Mouse (Mus musculus) embryonic facial prominence, embryonic 11.5 days (tissue): ENCODE data around the gene Txk. TPM values are rescaled to one million over a fixed set of nuclear protein-coding genes. Genes with fewer than 3 reads are reported as not detected.
A peak's percentile ranks its signal among the peaks of the same experiment; 100 is the strongest.

Experiments
- ATAC-seq: fragments of 200-750 bp; cut with Nextera tagmentation; replicated peaks from 2 replicates; pipeline ENCODE4 v1.8.0; 2017; ENCODE audit warnings: low read depth; ENCODE audit not compliant: insufficient number of reproducible peaks, low FRiP score, low TSS enrichment
- DNase-seq: peaks from one replicate; pipeline ENCODE4 v3.0.0-alpha.2; 2015; ENCODE audit warnings: low spot score
- H3K27ac ChIP-seq: fragments of 300-500 bp; sonication (generic); replicated peaks from 2 replicates; pipeline ENCODE4 v1.5.1; 2014; ENCODE audit warnings: mild to moderate bottlenecking, low read depth, low read length, control low read depth
- H3K27me3 ChIP-seq: fragments of 300-500 bp; sonication (generic); 2 replicates; pipeline ENCODE4 v1.6.1; 2014; ENCODE audit warnings: mild to moderate bottlenecking, low read length, moderate library complexity, mixed read lengths; ENCODE audit not compliant: control insufficient read depth, insufficient read depth
- H3K36me3 ChIP-seq: fragments of 300-500 bp; sonication (generic); replicated peaks from 2 replicates; pipeline ENCODE4 v1.6.1; 2014; ENCODE audit warnings: low read depth, mild to moderate bottlenecking, low read length, moderate library complexity, mixed read lengths; ENCODE audit not compliant: control insufficient read depth, insufficient read depth
- H3K4me1 ChIP-seq: fragments of 300-500 bp; sonication (generic); 2 replicates; pipeline ENCODE4 v1.6.1; 2014; ENCODE audit warnings: low read length, mixed read lengths; ENCODE audit not compliant: control insufficient read depth, insufficient read depth
- H3K4me2 ChIP-seq: fragments of 300-500 bp; sonication (generic); 2 replicates; pipeline ENCODE4 v1.6.1; 2014; ENCODE audit warnings: low read depth, mild to moderate bottlenecking, control low read depth, low read length, moderate library complexity
- H3K4me3 ChIP-seq: fragments of 300-500 bp; sonication (generic); 2 replicates; pipeline ENCODE4 v1.5.1; 2014; ENCODE audit warnings: low read depth, low read length, control low read depth
- H3K9ac ChIP-seq: fragments of 300-500 bp; sonication (generic); replicated peaks from 2 replicates; pipeline ENCODE4 v1.6.1; 2014; ENCODE audit warnings: mild to moderate bottlenecking, control low read depth, low read length
- H3K9me3 ChIP-seq: fragments of 300-500 bp; sonication (generic); replicated peaks from 2 replicates; pipeline ENCODE4 v1.6.1; 2016; ENCODE audit warnings: mild to moderate bottlenecking, low read length, inconsistent platforms, mixed read lengths; ENCODE audit not compliant: control insufficient read depth
- WGBS: fragments of 180-500 bp; shearing (Covaris S2); extraction: QIAGEN DNeasy Blood & Tissue Kit; methylation state at CpG from one replicate; pipeline ENCODE4 v1.1.7; 2014; 5-methylcytosine and 5-hydroxymethylcytosine counted together
- polyA plus RNA-seq: library from polyadenylated mRNA; unstranded; fragments of >200 nt; fragmentation: Nextera tagmentation; extraction: Ambion mirVana; gene quantifications from 2 replicates; pipeline ENCODE4 v1.2.1, GENCODE M21; 2014

Gene Txk
- polyA plus RNA-seq, 1 experiment from 2014 or later: 0.13 TPM

DNA sequence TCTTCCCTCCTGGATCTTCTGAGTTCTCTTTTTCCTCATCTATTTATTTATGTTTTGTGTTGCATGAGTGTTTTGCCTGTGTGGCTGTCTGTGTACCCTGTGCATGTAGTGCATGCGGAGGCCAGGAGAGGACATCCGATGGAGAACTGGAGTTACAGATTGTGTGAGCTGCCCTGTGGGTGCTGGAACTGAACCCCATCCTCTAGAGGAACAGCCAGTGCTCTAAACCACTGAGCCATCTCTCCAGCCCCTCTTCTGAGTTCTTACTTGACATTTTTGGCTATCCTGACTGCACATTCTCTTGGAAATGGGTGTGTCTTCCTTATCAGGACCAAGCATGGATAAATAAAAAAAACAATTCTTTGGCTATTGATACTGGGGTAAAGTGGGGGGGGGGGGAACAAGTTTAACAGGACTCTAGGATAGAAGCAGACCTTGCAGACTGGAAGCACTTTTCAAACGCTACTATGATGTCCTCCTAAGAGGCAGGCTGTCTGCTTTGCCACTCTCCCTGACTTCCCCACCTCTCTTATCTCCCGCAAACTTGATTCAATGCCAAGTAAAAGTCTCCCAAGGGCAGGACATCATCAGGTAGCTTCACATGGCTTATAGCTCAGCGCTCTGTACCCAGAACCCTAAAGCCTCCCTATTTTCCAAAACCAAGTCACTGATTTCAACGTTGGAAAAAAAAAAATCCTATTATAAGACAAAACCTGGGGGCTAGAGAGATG lies 91.4 kb downstream of the Txk start:
- Histone ChIP-seq H3K4me3 (no peak overlapping the region), H3K9ac (no peak overlapping the region), H3K27me3 (no peaks in the 10 kb centered on the region), H3K4me2 (no peak overlapping the region), H3K36me3 (no peaks in the 10 kb centered on the region), H3K27ac (no peak overlapping the region), H3K4me1 (no peaks in the 10 kb centered on the region), H3K9me3 (no peaks in the 10 kb centered on the region)
- no peak for ATAC-seq
- no peak for DNase-seq
- WGBS: 86% methylated on average over 6 of the region's 6 CpGs

DNA sequence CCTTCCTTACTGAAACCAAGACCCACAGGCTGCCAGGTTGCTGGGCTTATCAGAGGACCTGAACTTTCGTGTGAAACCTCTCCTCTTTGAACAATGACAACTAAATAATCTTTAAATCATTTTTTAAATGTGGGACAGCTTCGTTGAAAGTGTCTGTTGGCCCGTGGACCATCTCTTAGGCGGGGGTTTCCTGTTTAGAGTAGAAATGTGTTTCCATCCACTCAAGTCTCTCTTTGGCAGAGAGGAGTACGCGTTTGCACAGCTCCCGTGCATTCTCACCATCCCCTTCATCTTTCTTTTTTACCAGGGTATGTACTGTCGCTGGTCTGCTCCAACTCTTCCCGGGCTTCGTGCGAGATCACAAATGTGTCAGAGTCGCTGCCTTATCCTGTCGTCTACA lies 94.2 kb downstream of the Txk start:
- no peak overlapping the region for H3K4me3 ChIP-seq
- no peak overlapping the region for H3K27ac ChIP-seq
- no peaks in the 10 kb centered on the region for H3K4me1 ChIP-seq
- no peaks in the 10 kb centered on the region for H3K9me3 ChIP-seq
- no peaks in the 10 kb centered on the region for H3K27me3 ChIP-seq
- no peak overlapping the region for H3K4me2 ChIP-seq
- ATAC-seq (no peak), DNase-seq (no peak)
- WGBS: 88% methylated on average over 13 of the region's 13 CpGs
- no peaks in the 10 kb centered on the region for H3K36me3 ChIP-seq
- H3K9ac ChIP-seq: no peak overlapping the region

DNA sequence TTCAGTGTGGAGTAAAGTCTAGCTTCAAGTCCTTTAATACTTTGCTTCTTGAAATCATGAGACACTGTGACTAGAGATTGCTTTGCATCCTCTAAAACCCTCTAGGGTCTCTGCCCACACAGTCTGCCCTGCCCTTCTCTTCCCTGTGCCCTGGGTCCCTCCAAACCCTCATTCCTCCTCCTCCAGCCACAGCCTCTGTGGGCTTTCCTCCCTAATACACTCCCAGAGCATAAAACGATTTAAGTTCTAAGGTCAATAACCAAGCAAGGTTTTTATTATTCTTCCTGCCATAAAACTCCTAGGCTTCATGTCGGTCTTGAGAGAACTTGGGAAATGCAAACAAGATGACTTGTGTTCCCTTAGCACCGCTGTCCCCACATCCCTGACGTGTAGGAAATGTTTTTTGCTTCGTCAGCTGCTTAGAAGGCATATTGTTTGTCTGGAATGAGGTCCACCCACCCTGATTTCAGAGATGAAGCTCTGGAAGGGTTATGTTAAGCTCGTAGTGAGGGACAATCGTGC lies 96.2 kb downstream of the Txk start:
- ATAC-seq: no peak
- Histone ChIP-seq H3K4me1 (no peaks in the 10 kb centered on the region), H3K4me2 (no peak overlapping the region), H3K9me3 (no peaks in the 10 kb centered on the region), H3K27ac (no peak overlapping the region), H3K9ac (no peak overlapping the region), H3K27me3 (no peaks in the 10 kb centered on the region), H3K4me3 (no peak overlapping the region), H3K36me3 (no peaks in the 10 kb centered on the region)
- WGBS: 57% methylated on average over 7 of the region's 7 CpGs
- no peak for DNase-seq

DNA sequence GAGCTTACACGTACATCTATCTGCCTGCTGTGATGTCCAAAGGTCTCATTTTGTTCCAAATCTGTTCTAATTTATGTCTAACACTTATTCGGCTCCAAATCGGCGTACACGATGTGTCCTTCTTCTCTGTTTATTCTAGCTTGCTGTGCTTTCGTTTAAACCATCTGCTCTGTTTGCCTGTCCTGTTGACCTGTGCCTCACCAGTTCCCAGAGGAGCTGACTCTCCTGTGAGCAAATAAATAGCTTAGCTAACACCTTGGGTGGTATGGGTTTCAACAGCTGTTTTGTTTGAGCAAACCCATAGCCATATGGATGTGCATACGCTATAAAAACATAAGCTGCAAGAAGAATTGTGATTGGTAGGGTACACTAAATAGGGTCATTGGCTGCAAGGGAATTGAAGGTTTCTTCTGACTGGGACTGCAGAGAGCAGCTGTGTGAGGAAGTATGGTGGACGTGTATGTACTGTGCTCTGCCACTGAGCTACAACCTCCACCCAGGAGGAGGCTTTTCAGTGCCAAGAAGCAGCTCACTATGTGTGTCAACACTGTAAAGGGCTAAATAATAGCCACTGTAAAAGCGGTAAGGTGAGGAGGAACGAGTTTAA lies 99.4 kb downstream of the Txk start:
- DNase-seq: no peak
- Histone ChIP-seq H3K9ac (no peak overlapping the region), H3K36me3 (no peaks in the 10 kb centered on the region), H3K4me3 (no peak overlapping the region), H3K4me2 (no peak overlapping the region), H3K9me3 (no peaks in the 10 kb centered on the region), H3K4me1 (no peaks in the 10 kb centered on the region; the same call in 1 of the 2 replicates), H3K27ac (no peak overlapping the region), H3K27me3 (no peaks in the 10 kb centered on the region)
- WGBS: 59% methylated on average over 10 of the region's 10 CpGs
- no peak for ATAC-seq

DNA sequence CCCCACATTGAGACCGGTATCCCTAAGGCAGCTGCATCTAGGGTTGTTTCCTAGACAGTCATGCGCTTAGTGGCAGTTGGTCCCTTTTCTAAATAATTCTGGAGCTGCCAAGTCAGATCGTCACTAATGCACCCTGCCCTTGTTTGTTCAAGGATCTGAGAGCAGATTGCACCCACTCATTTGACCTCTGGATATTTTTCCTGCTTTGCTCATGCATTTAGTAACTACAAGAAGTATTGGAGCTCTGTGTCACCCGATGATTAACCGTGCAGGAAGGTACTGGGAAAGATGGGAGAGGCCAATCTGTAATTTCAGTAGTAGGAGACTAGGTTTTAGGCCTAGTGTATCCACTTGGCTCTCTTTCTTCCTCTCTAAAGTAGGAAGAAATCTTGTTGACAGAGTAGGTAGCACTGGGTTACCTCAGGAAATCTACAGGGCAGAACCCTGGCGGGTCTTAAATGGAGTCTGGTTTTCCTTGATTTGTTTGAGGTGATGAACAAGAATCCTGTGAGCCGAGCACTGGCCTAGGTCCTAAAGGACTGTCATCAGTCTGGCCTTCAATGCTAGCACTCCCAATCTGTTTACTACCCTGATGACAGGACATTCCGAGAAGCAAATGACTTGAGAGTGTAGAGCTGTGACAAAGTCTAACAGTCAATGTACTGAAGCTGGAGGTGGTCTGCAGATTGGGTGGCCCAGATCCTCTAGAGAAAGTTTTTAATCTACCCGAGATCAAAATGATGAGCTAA lies 103.4 kb downstream of the Txk start:
- ATAC-seq (no peak), DNase-seq (no peak)
- Histone ChIP-seq H3K9ac (no peak overlapping the region), H3K4me2 (no peak overlapping the region), H3K9me3 (no peaks in the 10 kb centered on the region), H3K4me3 (no peak overlapping the region), H3K36me3 (no peaks in the 10 kb centered on the region), H3K27me3 (no peaks in the 10 kb centered on the region), H3K4me1 (no peaks in the 10 kb centered on the region; the same call in 1 of the 2 replicates), H3K27ac (no peak overlapping the region)
- WGBS: 87% methylated on average over 9 of the region's 9 CpGs

DNA sequence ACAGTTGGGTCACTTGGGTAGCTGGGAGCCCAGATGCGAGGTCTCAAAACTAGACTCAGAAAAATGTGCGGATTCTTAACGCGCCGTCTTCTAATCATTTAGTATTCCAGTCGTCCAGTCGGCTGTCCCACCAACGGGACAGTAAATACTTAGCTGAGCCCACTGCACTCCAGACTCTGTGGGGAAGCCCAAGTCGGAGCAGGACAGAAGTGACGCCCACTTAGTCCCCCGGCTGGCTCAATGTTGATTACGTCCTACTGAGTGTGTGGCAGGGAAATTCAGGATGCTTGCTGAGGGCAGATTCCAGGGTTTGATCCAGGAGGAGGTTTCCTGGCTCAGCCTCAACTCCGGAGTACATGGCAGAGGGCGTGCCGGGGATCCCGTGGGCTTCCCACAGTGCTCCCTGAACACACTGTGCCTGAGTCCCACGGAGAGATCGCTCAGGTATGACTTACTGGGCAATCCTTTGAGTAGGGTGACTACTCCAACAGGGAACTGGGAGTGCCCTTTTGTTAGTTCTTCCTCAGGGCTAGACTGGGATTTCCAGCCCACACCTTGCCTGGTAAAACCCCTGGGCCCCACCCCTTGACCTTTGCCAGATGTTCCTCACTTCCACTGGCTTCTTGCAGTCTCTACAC lies 104.5 kb downstream of the Txk start:
- H3K9ac ChIP-seq: no peak overlapping the region
- peak; percentile 51; the same call in 1 of the 2 replicates for ATAC-seq
- peak overlapping the region; percentile 44 for H3K4me3 ChIP-seq
- 8% methylated on average over 18 of the region's 18 CpGs for WGBS
- no peak overlapping the region for H3K27ac ChIP-seq
- H3K27me3 ChIP-seq: no peaks in the 10 kb centered on the region
- peak; percentile 13 for DNase-seq
- peak overlapping the region; percentile 92 for H3K4me2 ChIP-seq
- no peaks in the 10 kb centered on the region; the same call in 1 of the 2 replicates for H3K4me1 ChIP-seq
- H3K9me3 ChIP-seq: no peaks in the 10 kb centered on the region
- H3K36me3 ChIP-seq: no peaks in the 10 kb centered on the region

DNA sequence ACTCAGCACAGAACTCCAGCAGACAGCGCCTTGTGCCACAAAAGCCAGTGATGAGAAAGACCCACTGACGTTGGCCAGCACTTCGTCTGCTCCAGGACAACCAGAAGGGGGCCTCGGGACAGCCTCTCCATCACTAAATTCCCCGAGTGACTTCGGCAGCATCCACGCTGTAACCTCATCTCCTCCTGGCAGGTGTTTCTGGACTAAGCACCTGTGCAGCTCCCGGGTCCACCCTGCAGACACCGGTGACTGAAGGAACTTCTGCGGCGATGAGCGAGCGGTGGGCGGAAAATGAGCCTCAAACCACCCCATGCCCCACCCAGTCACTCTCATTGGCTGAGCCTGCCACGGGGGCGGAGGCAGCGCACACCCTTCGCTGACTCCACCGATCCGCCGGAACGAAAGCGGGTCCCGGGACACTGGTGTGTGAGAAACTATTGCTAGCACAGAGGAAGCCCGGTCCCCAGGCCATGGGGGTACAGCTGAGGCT lies 105.1 kb downstream of the Txk start, which contains the start of gene Nipal1:
TSS of gene Nipal1 (plus strand) at position 378 of the 490 bp plus-strand sequence.
- WGBS: 0% methylated on average over 25 of the region's 25 CpGs
- DNase-seq (peak; percentile 86), ATAC-seq (peak; percentile 92)
- no peak within 1 kb of the TSS for H3K9ac ChIP-seq
- no peaks in the 10 kb centered on the region for H3K27me3 ChIP-seq
- H3K4me1 ChIP-seq: no peaks in the 10 kb centered on the region; the same call in 1 of the 2 replicates
- H3K4me2 ChIP-seq: peak within 1 kb of the TSS; percentile 92
- H3K27ac ChIP-seq: no peak within 1 kb of the TSS
- no peaks in the 10 kb centered on the region for H3K36me3 ChIP-seq
- H3K9me3 ChIP-seq: no peaks in the 10 kb centered on the region
- H3K4me3 ChIP-seq: peak within 1 kb of the TSS; percentile 44
